Mouse (Mus musculus): Measurements from ENCODE around the gene Igsf21. TPM values are rescaled to one million over a fixed set of nuclear protein-coding genes. Genes with fewer than 3 reads are reported as not detected.

Igsf21 gene
- polyA plus RNA-seq, 1 experiment from 2014 or later: 2.8 TPM

DNA sequence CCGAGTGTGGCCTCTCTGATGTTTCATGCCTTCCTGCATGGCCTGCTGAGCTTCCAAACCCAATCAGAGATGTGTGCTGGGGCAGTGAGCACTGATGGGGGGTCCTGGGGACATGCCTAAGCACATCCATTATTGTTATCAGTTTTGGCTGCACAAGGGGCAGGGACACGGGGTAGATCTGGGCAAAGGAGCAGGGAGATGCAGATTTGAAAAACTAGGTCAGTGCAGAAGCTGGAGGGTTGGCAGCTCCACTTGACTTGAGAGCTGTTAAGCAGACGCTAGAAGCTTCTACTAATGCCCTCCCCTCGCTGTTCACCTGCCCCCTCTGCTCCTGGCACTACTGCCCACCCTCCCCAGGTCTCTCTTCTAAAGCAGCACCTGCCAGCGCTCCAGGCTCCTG is 20.5 kb upstream of the Igsf21 start:
- no peak overlapping the region for H3K9ac ChIP-seq (ENCODE audit: low read depth, low read length)
- H3K36me3 ChIP-seq (ENCODE audit: control insufficient read depth, insufficient read depth, low read length): no peaks in the 10 kb centered on the region
- no peak overlapping the region for H3K4me3 ChIP-seq (ENCODE audit: low read depth, low read length)
- ATAC-seq (ENCODE audit: low read depth) (no peak), DNase-seq (ENCODE audit: low spot score) (no peak)
- no peaks in the 10 kb centered on the region for H3K4me1 ChIP-seq (ENCODE audit: control insufficient read depth, insufficient read depth, low read length)
- WGBS: 70% methylated on average over 5 of the region's 5 CpGs
- no peaks in the 10 kb centered on the region for H3K9me3 ChIP-seq (ENCODE audit: control insufficient read depth, low read length)
- H3K27me3 ChIP-seq (replicated peaks; ENCODE audit: control insufficient read depth, insufficient read depth, low read length): no peaks in the 10 kb centered on the region
- no peak overlapping the region for H3K27ac ChIP-seq (replicated peaks; ENCODE audit: low read depth, low read length)
- no peak overlapping the region for H3K4me2 ChIP-seq (ENCODE audit: low read depth, low read length)

DNA sequence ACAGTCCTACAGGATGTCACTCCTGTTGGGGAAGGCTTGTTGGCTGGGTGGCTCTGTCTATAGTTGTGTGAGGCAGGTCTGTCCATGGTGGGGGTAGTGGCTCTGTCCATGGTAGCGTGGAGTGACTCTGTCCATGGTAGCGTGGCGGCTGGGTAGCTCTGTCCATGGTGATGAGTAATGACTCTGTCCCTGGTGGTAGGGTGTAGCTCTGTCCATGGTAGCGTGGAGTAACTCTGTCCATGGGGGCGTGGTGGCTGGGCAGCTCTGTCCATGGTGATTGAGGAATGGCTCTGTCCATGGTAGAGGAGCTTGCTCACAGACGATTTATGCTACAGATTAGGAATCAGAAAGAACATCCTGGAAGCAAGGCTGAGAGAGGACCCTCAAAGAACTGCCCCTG is 12.4 kb upstream of the Igsf21 start:
- 7% methylated on average over 6 of the region's 6 CpGs for WGBS
- Histone ChIP-seq H3K27me3 (replicated peaks; ENCODE audit: control insufficient read depth, insufficient read depth, low read length) (no peaks in the 10 kb centered on the region), H3K4me3 (ENCODE audit: low read depth, low read length) (no peak overlapping the region), H3K9ac (ENCODE audit: low read depth, low read length) (no peak overlapping the region), H3K4me1 (ENCODE audit: control insufficient read depth, insufficient read depth, low read length) (no peaks in the 10 kb centered on the region), H3K9me3 (ENCODE audit: control insufficient read depth, low read length) (no peaks in the 10 kb centered on the region), H3K36me3 (ENCODE audit: control insufficient read depth, insufficient read depth, low read length) (no peaks in the 10 kb centered on the region), H3K27ac (replicated peaks; ENCODE audit: low read depth, low read length) (no peak overlapping the region), H3K4me2 (ENCODE audit: low read depth, low read length) (no peak overlapping the region)
- ATAC-seq (ENCODE audit: low read depth) (peak; percentile 96), DNase-seq (ENCODE audit: low spot score) (peak; percentile 93)

DNA sequence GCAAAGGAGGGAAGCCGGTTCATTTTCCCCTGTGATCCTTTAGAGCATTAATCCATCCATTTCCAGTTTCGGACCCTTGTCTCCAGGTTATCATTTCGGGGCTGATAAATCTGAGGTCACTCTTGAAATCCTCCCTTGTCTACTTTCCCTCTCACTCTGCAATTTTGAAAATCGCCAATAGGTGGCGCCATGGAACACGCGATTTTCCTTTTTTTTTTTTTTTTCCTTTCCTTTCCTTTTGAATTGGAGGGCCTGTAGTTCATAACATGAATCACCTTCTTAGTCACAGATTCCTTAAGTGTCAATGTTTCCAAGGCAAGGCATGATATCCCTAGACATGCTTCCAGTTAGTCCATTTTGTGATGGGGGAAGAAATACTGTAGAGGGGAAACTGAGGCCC is 5.8 kb upstream of the Igsf21 start:
- Histone ChIP-seq H3K4me1 (ENCODE audit: control insufficient read depth, insufficient read depth, low read length) (no peaks in the 10 kb centered on the region), H3K9ac (ENCODE audit: low read depth, low read length) (no peak overlapping the region), H3K27ac (replicated peaks; ENCODE audit: low read depth, low read length) (no peak overlapping the region), H3K4me2 (ENCODE audit: low read depth, low read length) (no peak overlapping the region), H3K4me3 (ENCODE audit: low read depth, low read length) (no peak overlapping the region), H3K9me3 (ENCODE audit: control insufficient read depth, low read length) (no peaks in the 10 kb centered on the region), H3K27me3 (replicated peaks; ENCODE audit: control insufficient read depth, insufficient read depth, low read length) (peaks cover 35% of the 10 kb centered on the region), H3K36me3 (ENCODE audit: control insufficient read depth, insufficient read depth, low read length) (no peaks in the 10 kb centered on the region)
- 10% methylated on average over 7 of the region's 7 CpGs for WGBS
- DNase-seq (ENCODE audit: low spot score): no peak
- ATAC-seq (ENCODE audit: low read depth): no peak

- H3K9me3 ChIP-seq (ENCODE audit: control insufficient read depth, low read length): no peaks in the 10 kb centered on the region
- no peaks in the 10 kb centered on the region for H3K36me3 ChIP-seq (ENCODE audit: control insufficient read depth, insufficient read depth, low read length)
- peak; percentile 78 for DNase-seq (ENCODE audit: low spot score)
- no peaks in the 10 kb centered on the region for H3K4me1 ChIP-seq (ENCODE audit: control insufficient read depth, insufficient read depth, low read length)
- WGBS: 6% methylated on average over 22 of the region's 22 CpGs
- H3K4me2 ChIP-seq (ENCODE audit: low read depth, low read length): no peak overlapping the region
- H3K27ac ChIP-seq (replicated peaks; ENCODE audit: low read depth, low read length): no peak overlapping the region
- ATAC-seq (ENCODE audit: low read depth): peak; percentile 47; the same call in 1 of the 2 replicates
- H3K9ac ChIP-seq (ENCODE audit: low read depth, low read length): no peak overlapping the region
- H3K4me3 ChIP-seq (ENCODE audit: low read depth, low read length): no peak overlapping the region
- H3K27me3 ChIP-seq (replicated peaks; ENCODE audit: control insufficient read depth, insufficient read depth, low read length): peaks cover 67% of the 10 kb centered on the region
Observed at GRCm38 (mm10) chr4:140249011-140249744, 2.6 kb upstream of the Igsf21 start.

GRCm38 (mm10) chr4:140248396-140248795 is 1.8 kb upstream of the Igsf21 start:
- WGBS: 7% methylated on average over 8 of the region's 8 CpGs
- H3K4me2 ChIP-seq (ENCODE audit: low read depth, low read length): no peak overlapping the region

GRCm38 (mm10) chr4:140247006-140248003 is 721 bp upstream of the Igsf21 start:
- Histone ChIP-seq H3K4me1 (ENCODE audit: control insufficient read depth, insufficient read depth, low read length) (no peaks in the 10 kb centered on the region), H3K36me3 (ENCODE audit: control insufficient read depth, insufficient read depth, low read length) (no peaks in the 10 kb centered on the region), H3K9me3 (ENCODE audit: control insufficient read depth, low read length) (no peaks in the 10 kb centered on the region), H3K4me3 (ENCODE audit: low read depth, low read length) (peak overlapping the region; percentile 37), H3K4me2 (ENCODE audit: low read depth, low read length) (peak overlapping the region; percentile 55), H3K27ac (replicated peaks; ENCODE audit: low read depth, low read length) (no peak overlapping the region), H3K9ac (ENCODE audit: low read depth, low read length) (no peak overlapping the region), H3K27me3 (replicated peaks; ENCODE audit: control insufficient read depth, insufficient read depth, low read length) (peaks cover 86% of the 10 kb centered on the region)
- no peak for DNase-seq (ENCODE audit: low spot score)
- no peak for ATAC-seq (ENCODE audit: low read depth)
- WGBS: 9% methylated on average over 28 of the region's 28 CpGs

More at GRCm38 (mm10) chr4:140248396-140248795, 1.8 kb upstream of the Igsf21 start:
- H3K4me1 ChIP-seq (ENCODE audit: control insufficient read depth, insufficient read depth, low read length): no peaks in the 10 kb centered on the region
- H3K27ac ChIP-seq (replicated peaks; ENCODE audit: low read depth, low read length): no peak overlapping the region
- H3K9me3 ChIP-seq (ENCODE audit: control insufficient read depth, low read length): no peaks in the 10 kb centered on the region
- peaks cover 75% of the 10 kb centered on the region for H3K27me3 ChIP-seq (replicated peaks; ENCODE audit: control insufficient read depth, insufficient read depth, low read length)
- H3K9ac ChIP-seq (ENCODE audit: low read depth, low read length): no peak overlapping the region
- H3K4me3 ChIP-seq (ENCODE audit: low read depth, low read length): no peak overlapping the region
- no peak for ATAC-seq (ENCODE audit: low read depth)
- H3K36me3 ChIP-seq (ENCODE audit: control insufficient read depth, insufficient read depth, low read length): no peaks in the 10 kb centered on the region
- DNase-seq (ENCODE audit: low spot score): no peak

GRCm38 (mm10) chr4:140245286-140246179 is 1.1 kb downstream of the Igsf21 start:
- Histone ChIP-seq H3K27me3 (replicated peaks; ENCODE audit: control insufficient read depth, insufficient read depth, low read length) (peaks cover 92% of the 10 kb centered on the region), H3K4me3 (ENCODE audit: low read depth, low read length) (peak overlapping the region; percentile 37), H3K36me3 (ENCODE audit: control insufficient read depth, insufficient read depth, low read length) (no peaks in the 10 kb centered on the region), H3K4me1 (ENCODE audit: control insufficient read depth, insufficient read depth, low read length) (no peaks in the 10 kb centered on the region), H3K9me3 (ENCODE audit: control insufficient read depth, low read length) (no peaks in the 10 kb centered on the region), H3K9ac (ENCODE audit: low read depth, low read length) (peak overlapping the region; percentile 34; the same call in 1 of the 2 replicates), H3K4me2 (ENCODE audit: low read depth, low read length) (peak overlapping the region; percentile 55; the same call in 1 of the 2 replicates), H3K27ac (replicated peaks; ENCODE audit: low read depth, low read length) (no peak overlapping the region)
- ATAC-seq (ENCODE audit: low read depth) (peak; percentile 49; the same call in 1 of the 2 replicates), DNase-seq (ENCODE audit: low spot score) (peak; percentile 50)
- 2% methylated on average over 20 of the region's 23 CpGs for WGBS

- WGBS: 2% methylated on average over 10 of the region's 10 CpGs
- ATAC-seq (ENCODE audit: low read depth): no peak
- H3K4me2 ChIP-seq (ENCODE audit: low read depth, low read length): no peak overlapping the region
Observed at GRCm38 (mm10) chr4:140244835-140245234, 1.7 kb downstream of the Igsf21 start.

More at GRCm38 (mm10) chr4:140244835-140245234, 1.7 kb downstream of the Igsf21 start:
- no peak for DNase-seq (ENCODE audit: low spot score)
- H3K27ac ChIP-seq (replicated peaks; ENCODE audit: low read depth, low read length): no peak overlapping the region
- no peak overlapping the region for H3K9ac ChIP-seq (ENCODE audit: low read depth, low read length)
- H3K36me3 ChIP-seq (ENCODE audit: control insufficient read depth, insufficient read depth, low read length): no peaks in the 10 kb centered on the region
- H3K9me3 ChIP-seq (ENCODE audit: control insufficient read depth, low read length): no peaks in the 10 kb centered on the region
- 0 out of 2 replicates have a peak overlapping the region, but pooled peaks have one; percentile 14 for H3K4me3 ChIP-seq (ENCODE audit: low read depth, low read length)
- peaks cover 85% of the 10 kb centered on the region for H3K27me3 ChIP-seq (replicated peaks; ENCODE audit: control insufficient read depth, insufficient read depth, low read length)
- no peaks in the 10 kb centered on the region for H3K4me1 ChIP-seq (ENCODE audit: control insufficient read depth, insufficient read depth, low read length)
